Mouse (Mus musculus) midbrain, embryonic 14.5 days (tissue): Measurements from ENCODE around the gene Srxn1. TPM values are rescaled to one million over a fixed set of nuclear protein-coding genes. Genes with fewer than 3 reads are reported as not detected.

ENCODE experiments used
- ATAC-seq: fragments of 200-750 bp; cut with Nextera tagmentation; 2 replicates; pipeline ENCODE4 v1.8.0; 2017; ENCODE audit warnings: moderate number of reproducible peaks, moderate library complexity; ENCODE audit not compliant: low FRiP score, low TSS enrichment
- DNase-seq: peaks from one replicate; pipeline ENCODE4 v3.0.0-alpha.2; 2015
- H3K27ac ChIP-seq: fragments of 300-500 bp; sonication (generic); replicated peaks from 2 replicates; pipeline ENCODE4 v1.5.1; 2014; ENCODE audit warnings: mild to moderate bottlenecking, low read depth, low read length, moderate library complexity
- H3K27me3 ChIP-seq: fragments of 300-500 bp; sonication (generic); 2 replicates; pipeline ENCODE4 v1.6.1; 2014; ENCODE audit warnings: low read length, control low read depth, mixed read lengths; ENCODE audit not compliant: control insufficient read depth, insufficient read depth
- H3K36me3 ChIP-seq: fragments of 300-500 bp; sonication (generic); 2 replicates; pipeline ENCODE4 v1.6.1; 2014; ENCODE audit warnings: low read length, control low read depth; ENCODE audit not compliant: control insufficient read depth, insufficient read depth
- H3K4me1 ChIP-seq: fragments of 300-500 bp; sonication (generic); 2 replicates; pipeline ENCODE4 v1.6.1; 2014; ENCODE audit warnings: mild to moderate bottlenecking, antibody characterized with exemption, low read length, control low read depth; ENCODE audit not compliant: control insufficient read depth, insufficient read depth
- H3K4me2 ChIP-seq: fragments of 300-500 bp; sonication (generic); 2 replicates; pipeline ENCODE4 v1.6.1; 2014; ENCODE audit warnings: mild to moderate bottlenecking, low read length, moderate library complexity
- H3K4me3 ChIP-seq: fragments of 300-500 bp; sonication (generic); replicated peaks from 2 replicates; pipeline ENCODE4 v1.5.1; 2014; ENCODE audit warnings: low read depth, low read length
- H3K9ac ChIP-seq: fragments of 300-500 bp; sonication (generic); replicated peaks from 2 replicates; pipeline ENCODE4 v1.6.1; 2014; ENCODE audit warnings: mild to moderate bottlenecking, low read length, moderate library complexity
- H3K9me3 ChIP-seq: fragments of 300-500 bp; sonication (generic); 2 replicates; pipeline ENCODE4 v1.6.1; 2016; ENCODE audit warnings: low read length, control low read depth, mixed read lengths; ENCODE audit not compliant: control insufficient read depth
- WGBS: fragments of 180-500 bp; shearing (Covaris S2); extraction: QIAGEN DNeasy Blood & Tissue Kit; methylation state at CpG from one replicate; pipeline ENCODE4 v1.1.7; 2014; 5-methylcytosine and 5-hydroxymethylcytosine counted together
- polyA plus RNA-seq: library from polyadenylated mRNA; unstranded; fragments of >200 nt; fragmentation: Nextera tagmentation; extraction: Ambion mirVana; gene quantifications from 2 replicates; pipeline ENCODE4 v1.2.1, GENCODE M21; 2014

The Srxn1 gene
- polyA plus RNA-seq, 1 experiment from 2014 or later, result 17.4 TPM

- H3K9me3 ChIP-seq, result no peaks in the 10 kb centered on the region
- no peaks in the 10 kb centered on the region for H3K27me3 ChIP-seq
- H3K36me3 ChIP-seq, result no peaks in the 10 kb centered on the region
- peaks cover 12% of the 10 kb centered on the region for H3K4me1 ChIP-seq
- ATAC-seq (no peak), DNase-seq (no peak)
- peak overlapping the region; percentile 20; the same call in 1 of the 2 replicates for H3K27ac ChIP-seq
- no peak overlapping the region; the same call in 1 of the 2 replicates for H3K9ac ChIP-seq
- H3K4me2 ChIP-seq, result no peak overlapping the region
- H3K4me3 ChIP-seq, result no peak overlapping the region
- WGBS, result 42% methylated on average over 6 of the region's 6 CpGs
Observed at GRCm38 (mm10) chr2:152119228-152119865, 14.0 kb downstream of the Srxn1 start.

- Histone ChIP-seq H3K27me3 (no peaks in the 10 kb centered on the region), H3K4me2 (no peak overlapping the region), H3K9ac (no peak overlapping the region), H3K4me3 (no peak overlapping the region), H3K9me3 (no peaks in the 10 kb centered on the region), H3K27ac (no peak overlapping the region), H3K4me1 (no peaks in the 10 kb centered on the region), H3K36me3 (no peaks in the 10 kb centered on the region)
- DNase-seq, result no peak
- ATAC-seq, result no peak
- WGBS, result 85% methylated on average over 9 of the region's 9 CpGs
Observed at GRCm38 (mm10) chr2:152122896-152123295, 17.6 kb downstream of the Srxn1 start.

GRCm38 (mm10) chr2:152128597-152128996, 23.3 kb downstream of the Srxn1 start:
- H3K27ac ChIP-seq, result no peak overlapping the region
- no peak overlapping the region for H3K4me3 ChIP-seq
- no peaks in the 10 kb centered on the region for H3K36me3 ChIP-seq
- 65% methylated on average over 2 of the region's 2 CpGs for WGBS
- ATAC-seq (no peak), DNase-seq (no peak)
- H3K27me3 ChIP-seq, result no peaks in the 10 kb centered on the region
- H3K4me2 ChIP-seq, result no peak overlapping the region
- H3K9ac ChIP-seq, result no peak overlapping the region
- H3K9me3 ChIP-seq, result no peaks in the 10 kb centered on the region
- H3K4me1 ChIP-seq, result no peaks in the 10 kb centered on the region

GRCm38 (mm10) chr2:152129778-152130177, 24.5 kb downstream of the Srxn1 start:
- Histone ChIP-seq H3K4me1 (no peaks in the 10 kb centered on the region), H3K4me3 (no peak overlapping the region), H3K4me2 (no peak overlapping the region), H3K9me3 (no peaks in the 10 kb centered on the region), H3K27ac (no peak overlapping the region), H3K27me3 (no peaks in the 10 kb centered on the region), H3K36me3 (no peaks in the 10 kb centered on the region), H3K9ac (no peak overlapping the region)
- DNase-seq (no peak), ATAC-seq (no peak)
- 76% methylated on average over 3 of the region's 3 CpGs for WGBS

GRCm38 (mm10) chr2:152132016-152132415, 26.7 kb downstream of the Srxn1 start:
- no peak overlapping the region for H3K9ac ChIP-seq
- H3K4me2 ChIP-seq, result no peak overlapping the region
- 70% methylated on average over 9 of the region's 9 CpGs for WGBS
- no peaks in the 10 kb centered on the region for H3K36me3 ChIP-seq
- H3K4me3 ChIP-seq, result no peak overlapping the region
- H3K9me3 ChIP-seq, result no peaks in the 10 kb centered on the region
- DNase-seq, result no peak
- no peaks in the 10 kb centered on the region for H3K27me3 ChIP-seq
- no peak for ATAC-seq
- H3K4me1 ChIP-seq, result no peaks in the 10 kb centered on the region
- no peak overlapping the region for H3K27ac ChIP-seq

- Histone ChIP-seq H3K4me1 (no peaks in the 10 kb centered on the region), H3K36me3 (no peaks in the 10 kb centered on the region), H3K9ac (no peak overlapping the region), H3K27me3 (no peaks in the 10 kb centered on the region), H3K27ac (no peak overlapping the region), H3K4me2 (no peak overlapping the region), H3K9me3 (no peaks in the 10 kb centered on the region), H3K4me3 (no peak overlapping the region)
- ATAC-seq (no peak), DNase-seq (no peak)
- 80% methylated on average over 8 of the region's 8 CpGs for WGBS
Observed at GRCm38 (mm10) chr2:152132691-152133090, 27.4 kb downstream of the Srxn1 start.

- Histone ChIP-seq H3K9ac (no peak overlapping the region), H3K27me3 (peaks cover 36% of the 10 kb centered on the region), H3K9me3 (no peaks in the 10 kb centered on the region), H3K4me1 (peaks cover 26% of the 10 kb centered on the region), H3K36me3 (no peaks in the 10 kb centered on the region), H3K4me3 (no peak overlapping the region), H3K4me2 (no peak overlapping the region), H3K27ac (no peak overlapping the region)
- WGBS, result 56% methylated on average over 10 of the region's 10 CpGs
- DNase-seq, result no peak
- ATAC-seq, result no peak
Observed at GRCm38 (mm10) chr2:152139191-152139987, 34.1 kb downstream of the Srxn1 start.

GRCm38 (mm10) chr2:152140941-152141340, 35.6 kb downstream of the Srxn1 start:
- ATAC-seq (no peak), DNase-seq (no peak)
- 30% methylated on average over 11 of the region's 11 CpGs for WGBS
- Histone ChIP-seq H3K27me3 (peaks cover 46% of the 10 kb centered on the region), H3K4me3 (no peak overlapping the region), H3K9me3 (no peaks in the 10 kb centered on the region), H3K4me1 (peaks cover 26% of the 10 kb centered on the region), H3K9ac (no peak overlapping the region), H3K36me3 (no peaks in the 10 kb centered on the region), H3K27ac (no peak overlapping the region), H3K4me2 (no peak overlapping the region)

GRCm38 (mm10) chr2:152141491-152141890, 36.2 kb downstream of the Srxn1 start:
- Histone ChIP-seq H3K36me3 (no peaks in the 10 kb centered on the region), H3K9me3 (no peaks in the 10 kb centered on the region), H3K27ac (no peak overlapping the region), H3K27me3 (peaks cover 46% of the 10 kb centered on the region), H3K9ac (no peak overlapping the region), H3K4me2 (peak overlapping the region; percentile 68), H3K4me1 (peaks cover 26% of the 10 kb centered on the region), H3K4me3 (no peak overlapping the region)
- DNase-seq, result no peak
- WGBS, result 59% methylated on average over 1 of the region's 1 CpGs
- ATAC-seq, result no peak
